Mouse (Mus musculus) hindbrain, embryonic 15.5 days (tissue): ENCODE measurements around the gene Cers3. TPM values are rescaled to one million over a fixed set of nuclear protein-coding genes. Genes with fewer than 3 reads are reported as not detected.

Experiments used
- polyA plus RNA-seq: library from polyadenylated mRNA; unstranded; fragments of >200 nt; fragmentation: Nextera tagmentation; extraction: Ambion mirVana; gene quantifications from 2 replicates; pipeline ENCODE4 v1.2.1, GENCODE M21; 2015

Cers3 gene
- polyA plus RNA-seq, 1 experiment from 2014 or later, result 0.52 TPM

Other genes starting within 250 kb of the Cers3 start
- gene Asb7, start 53.9 kb upstream of the Cers3 start, polyA plus RNA-seq, result 14.1 and 16.6 TPM in 2 replicates
- gene Lins1, start 53.6 kb upstream of the Cers3 start, polyA plus RNA-seq, result 16.6 and 17.1 TPM in 2 replicates
- 3.5 and 4.5 TPM in 2 replicates for gene Adamts17, start 96.2 kb downstream of the Cers3 start, polyA plus RNA-seq